Mouse (Mus musculus) 3134 (cell line): ENCODE measurements around the gene Git2.

ENCODE experiments used
- DNase-seq: peaks from one replicate; pipeline ENCODE4 v3.0.0-alpha.2; 2011; ENCODE audit warnings: low spot score; ENCODE audit not compliant: insufficient read length; ENCODE audit errors: extremely low read depth

Gene Git2

DNA sequence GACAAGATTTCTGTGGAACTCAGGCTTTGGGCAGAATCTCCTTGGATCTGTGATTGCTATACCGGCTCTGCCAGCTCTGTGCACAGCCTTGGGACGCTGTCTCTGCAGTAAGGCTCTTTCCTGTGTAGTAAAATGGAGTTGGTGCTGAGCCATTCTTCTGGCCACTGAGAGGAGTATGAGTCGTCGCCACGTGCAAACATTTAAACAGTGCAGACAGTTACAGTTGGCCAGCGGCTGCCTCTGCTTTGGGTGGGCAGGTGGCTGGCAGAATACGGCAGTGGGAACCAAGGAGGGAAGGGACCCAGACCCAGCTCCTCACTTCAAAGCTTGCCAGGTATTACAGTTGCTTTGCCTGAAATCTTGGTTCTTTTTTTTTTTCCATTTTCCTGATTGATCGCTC lies 21.9 kb upstream of the Git2 start:
- no peak for DNase-seq

DNA sequence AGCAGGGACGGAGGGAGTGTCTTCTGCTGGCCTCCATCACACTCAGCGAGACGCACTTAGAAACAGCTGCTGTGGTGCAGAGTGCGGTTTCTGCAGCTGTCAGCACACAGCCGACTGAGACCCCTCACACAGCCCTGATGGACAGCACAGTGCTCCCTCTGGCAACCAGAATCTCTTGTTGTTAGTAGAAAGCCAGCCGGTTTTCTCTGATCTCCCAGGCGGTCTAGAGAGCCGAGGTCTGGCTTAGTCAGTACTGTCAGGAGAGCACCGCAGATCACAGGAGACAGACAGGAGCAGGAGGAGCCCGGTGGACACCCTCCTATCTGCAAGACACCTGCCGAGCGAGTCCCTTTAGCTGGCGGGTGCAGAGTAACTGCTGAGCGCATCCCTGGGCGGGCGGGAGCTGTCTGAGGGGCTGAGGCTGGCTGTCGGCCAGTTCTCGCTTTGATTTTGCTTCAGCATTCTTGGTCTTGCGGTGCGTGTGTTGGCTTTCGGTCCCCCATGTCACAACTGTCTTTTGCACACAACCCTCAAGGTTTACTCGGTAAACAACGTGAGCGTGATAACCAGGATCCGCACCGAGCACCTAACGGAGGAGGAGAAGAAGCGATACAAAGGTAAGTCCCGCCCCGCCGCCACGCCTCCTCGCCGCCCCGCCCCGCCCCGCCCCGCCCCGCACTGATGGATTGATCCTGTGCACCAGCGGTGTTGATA lies 21.1 kb upstream of the Git2 start:
- DNase-seq, result no peak

DNA sequence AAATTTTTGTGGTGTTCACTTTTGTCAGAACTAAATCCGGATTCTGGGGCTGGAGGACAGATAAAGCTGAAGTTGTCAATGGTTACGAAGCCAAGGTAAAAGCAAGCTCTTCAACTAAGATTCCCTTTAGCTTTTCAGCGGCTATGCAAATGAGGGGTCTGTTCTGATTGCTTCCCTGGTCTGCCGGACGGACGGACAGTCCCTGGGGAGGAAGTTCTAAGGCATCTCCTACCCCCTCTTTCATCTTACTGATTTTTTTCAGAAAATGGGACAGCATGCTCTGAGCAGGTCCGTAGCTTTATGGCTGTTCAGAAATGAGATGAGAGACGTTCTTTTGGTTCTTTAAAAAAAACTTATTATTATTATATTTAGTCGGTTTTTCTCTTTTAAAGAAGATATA lies 20.3 kb upstream of the Git2 start:
- no peak for DNase-seq

DNA sequence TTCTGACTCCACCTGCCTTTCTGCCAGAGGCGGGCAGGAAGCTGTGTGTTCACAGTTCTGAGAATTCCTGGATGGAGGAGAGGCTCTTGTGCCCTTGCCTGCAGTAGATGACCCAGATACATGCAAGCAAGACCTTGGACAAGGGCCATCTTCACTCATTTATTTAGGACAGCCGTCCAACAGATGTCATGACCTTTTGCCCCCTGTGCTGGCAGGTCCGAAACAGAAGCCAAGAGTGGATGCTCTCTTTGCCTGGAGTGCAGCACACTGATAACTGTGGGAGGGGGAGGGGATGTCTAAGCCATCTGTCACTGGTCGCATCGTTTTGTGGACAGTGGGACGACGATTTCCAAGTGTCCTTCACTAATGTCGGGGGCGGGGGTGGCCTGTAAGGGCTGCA lies 19.9 kb upstream of the Git2 start:
- no peak for DNase-seq

DNA sequence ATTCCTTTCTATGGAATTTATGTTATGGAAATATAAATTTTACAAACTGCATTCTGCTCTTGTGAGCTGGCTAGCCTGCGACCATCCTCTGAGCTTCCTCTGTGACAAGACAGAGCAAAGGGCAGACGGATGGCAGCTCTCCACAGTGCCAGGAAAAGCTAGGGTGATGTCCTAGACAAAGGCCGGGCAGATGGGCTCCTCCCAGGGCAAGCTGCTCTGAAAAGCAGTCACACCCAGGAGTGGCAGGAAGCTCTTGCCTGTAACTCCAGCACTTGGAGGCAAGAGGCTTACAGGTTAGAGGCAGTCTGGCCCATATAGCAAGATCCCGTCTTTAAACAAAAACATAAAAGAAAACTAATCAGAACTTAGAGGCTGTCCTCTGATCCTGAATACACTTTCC lies 19.3 kb upstream of the Git2 start:
- DNase-seq, result no peak

DNA sequence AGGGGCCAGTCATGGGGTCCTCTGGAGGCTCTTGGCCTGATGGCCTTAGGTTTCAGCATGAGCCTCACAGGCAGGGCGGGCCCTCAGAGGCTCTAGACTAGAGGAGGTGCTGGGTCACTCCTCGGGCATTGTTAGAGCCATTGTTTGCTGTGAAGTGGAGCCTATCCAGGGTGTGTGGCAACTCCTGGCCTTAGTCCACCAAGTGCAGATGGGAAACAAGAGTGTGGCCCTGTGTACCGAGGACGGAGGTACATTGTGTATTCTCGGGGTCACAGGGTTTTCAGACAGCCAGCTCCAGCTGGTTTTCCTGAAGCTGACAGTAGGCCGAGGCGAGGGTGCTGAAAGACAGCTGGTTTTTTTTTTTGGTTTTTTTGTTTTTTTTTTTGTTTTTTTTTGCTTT lies 18.0 kb upstream of the Git2 start:
- DNase-seq, result no peak

DNA sequence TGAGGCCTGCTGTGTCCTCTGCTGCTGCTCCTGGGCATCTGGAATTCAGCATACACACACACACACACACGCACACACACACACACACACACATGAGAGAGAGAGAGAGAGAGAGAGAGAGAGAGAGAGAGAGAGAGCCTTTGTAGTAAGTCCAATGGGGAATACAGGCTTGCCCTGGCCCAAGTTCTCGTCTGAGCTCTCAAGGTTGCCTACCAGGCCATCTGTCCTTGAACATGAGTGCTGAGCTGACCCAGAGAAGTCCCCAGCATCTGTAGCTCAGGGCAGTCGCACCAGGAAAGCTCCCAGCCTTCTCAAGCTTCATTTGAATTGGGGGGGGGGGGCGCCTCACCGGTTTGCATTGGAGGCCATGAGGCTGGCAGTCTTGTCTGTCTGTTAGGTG lies 9.9 kb upstream of the Git2 start:
- no peak for DNase-seq

DNA sequence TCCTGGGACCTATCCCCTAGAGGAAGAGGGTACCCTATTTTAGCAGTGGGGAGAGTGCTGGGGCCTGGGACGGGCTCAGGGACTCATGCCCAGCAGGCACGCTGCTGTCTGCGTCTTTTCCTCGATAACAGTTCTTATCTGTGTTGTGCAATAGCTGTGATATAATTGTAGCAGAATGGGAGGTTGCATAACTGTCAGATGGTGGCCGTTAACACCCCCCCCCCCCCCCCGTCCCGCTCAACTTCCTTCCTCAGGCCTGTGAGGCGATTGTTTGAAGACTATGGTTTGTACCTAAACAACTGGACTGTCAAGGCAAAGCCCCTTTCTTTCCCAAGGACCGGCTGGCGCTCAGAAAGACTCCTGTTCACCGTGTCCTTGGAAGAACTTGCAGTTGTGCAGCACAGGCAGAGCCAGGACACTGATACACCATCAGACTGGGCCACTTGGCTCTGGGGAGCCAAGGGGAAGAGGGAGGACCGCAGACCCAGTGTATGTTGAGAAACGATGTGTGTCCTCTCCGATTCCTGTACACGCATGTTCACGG lies 9.4 kb upstream of the Git2 start:
- DNase-seq, result no peak

DNA sequence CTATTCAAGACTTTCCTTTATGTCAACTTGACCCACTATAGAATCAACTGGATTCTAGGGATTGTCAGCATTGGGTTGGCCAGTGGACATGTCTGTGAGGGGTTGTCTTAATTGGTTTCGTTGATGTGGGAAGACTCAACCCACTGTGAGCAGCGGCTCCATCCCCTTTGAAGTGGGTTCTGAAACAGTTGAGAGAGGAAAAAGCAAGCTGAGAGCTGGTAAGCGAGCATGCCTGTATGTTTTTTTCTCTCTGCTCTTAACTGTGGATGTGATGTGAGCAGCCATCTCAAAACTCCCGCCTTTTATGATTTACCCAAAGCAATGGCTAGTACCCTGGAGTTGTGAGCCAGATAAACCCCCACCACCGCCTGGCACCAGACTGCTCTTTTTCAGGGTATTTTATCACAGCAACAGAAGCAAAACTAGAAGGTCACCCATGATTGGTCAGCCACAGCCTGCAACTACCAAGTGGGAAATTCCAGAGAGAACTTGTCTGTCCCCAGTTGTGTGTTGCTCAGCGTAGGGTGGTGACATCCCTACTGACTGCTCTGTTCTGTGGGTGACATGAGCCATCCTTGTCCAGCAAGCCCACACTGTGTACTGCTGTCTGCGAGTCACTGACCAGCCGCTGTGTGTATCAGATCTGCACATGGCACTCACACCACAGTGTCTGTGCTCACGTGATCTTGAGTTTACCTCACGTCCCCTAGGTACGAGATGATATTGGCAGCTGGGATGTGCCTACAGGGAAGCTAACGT lies 8.3 kb upstream of the Git2 start:
- no peak for DNase-seq

DNA sequence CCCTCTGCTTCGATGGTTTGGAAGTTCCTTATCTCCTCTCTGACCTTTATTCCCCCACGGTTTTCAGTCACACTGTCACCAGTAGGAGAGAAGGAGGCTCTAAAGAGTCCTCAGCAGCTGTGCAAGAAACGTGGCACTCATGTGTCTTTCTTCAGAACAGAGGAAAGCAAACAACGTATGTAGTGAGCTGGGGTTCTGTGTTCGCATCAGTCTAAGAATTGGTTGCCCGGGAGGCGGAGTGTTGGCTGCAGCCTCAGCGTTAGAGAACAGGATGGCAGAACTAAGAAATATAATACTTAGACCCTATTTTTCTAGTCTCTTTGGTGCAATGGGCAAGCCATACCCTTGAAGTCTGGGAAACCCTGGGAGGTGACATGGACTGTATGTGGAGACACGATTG lies 7.7 kb upstream of the Git2 start:
- DNase-seq, result no peak

DNA sequence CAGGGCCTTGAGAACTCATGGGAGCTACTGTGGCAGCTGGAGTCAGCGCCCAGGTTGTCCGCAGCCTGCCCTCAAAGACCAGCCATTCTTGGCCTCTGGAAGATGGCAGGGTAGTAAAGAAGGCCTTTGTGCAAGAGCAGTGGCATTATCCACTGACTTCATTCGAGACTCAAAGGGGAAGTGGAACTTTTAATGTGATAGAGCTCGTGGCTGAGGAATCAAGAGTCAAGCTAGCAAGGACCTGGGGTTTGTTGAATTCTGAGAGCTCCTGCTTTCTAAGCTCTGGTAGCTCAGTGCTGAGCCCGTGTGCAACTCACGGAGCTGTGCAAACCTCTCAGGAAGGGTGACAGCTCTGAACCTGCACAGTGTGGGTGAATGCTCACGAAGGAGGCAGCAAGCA lies 5.6 kb upstream of the Git2 start:
- DNase-seq, result no peak

DNA sequence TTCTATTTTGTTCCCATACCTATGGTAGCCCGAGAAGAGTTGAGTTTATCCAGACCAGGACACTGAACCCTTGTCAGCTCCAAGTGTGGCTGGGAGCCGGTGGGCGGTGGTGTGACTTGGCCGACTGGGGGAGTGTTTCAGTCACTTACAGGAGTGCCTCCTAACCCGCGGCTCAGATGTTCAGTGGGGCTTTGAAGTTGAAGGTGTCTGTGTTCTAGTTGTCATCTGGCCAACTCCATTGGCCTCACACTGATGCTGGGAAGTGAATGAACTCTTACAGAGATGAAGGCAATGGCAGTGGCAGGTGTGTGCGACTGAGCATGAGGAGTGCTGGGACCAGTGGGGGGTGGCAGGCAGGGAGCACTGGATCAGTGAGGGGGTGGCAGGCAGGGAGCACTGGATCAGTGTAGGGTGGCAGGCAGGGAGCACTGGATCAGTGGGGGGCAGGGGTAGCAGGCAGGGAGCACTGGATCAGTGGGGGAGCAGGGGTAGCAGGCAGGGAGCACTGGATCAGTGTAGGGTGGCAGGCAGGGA lies 4.7 kb upstream of the Git2 start:
- no peak for DNase-seq

DNA sequence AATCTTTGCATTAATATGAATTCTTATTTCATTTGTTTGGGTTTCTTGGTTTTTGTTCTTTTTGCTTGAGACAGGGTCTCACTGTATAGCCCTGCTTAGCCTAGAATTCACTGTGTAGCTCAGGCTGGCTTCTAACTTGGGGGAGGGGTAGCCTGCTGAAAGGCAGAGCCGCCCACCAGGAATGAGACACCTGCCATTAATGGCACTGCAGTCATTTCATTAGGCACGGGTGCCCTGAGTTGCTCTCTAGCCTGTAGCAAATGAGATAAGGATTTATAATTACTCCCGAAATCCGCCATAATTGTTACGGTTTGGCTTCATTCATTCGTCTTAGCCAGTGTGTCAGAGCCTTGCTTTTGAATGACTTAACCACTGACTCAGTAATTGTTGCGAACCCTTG lies 857 bp upstream of the Git2 start:
- no peak for DNase-seq

DNA sequence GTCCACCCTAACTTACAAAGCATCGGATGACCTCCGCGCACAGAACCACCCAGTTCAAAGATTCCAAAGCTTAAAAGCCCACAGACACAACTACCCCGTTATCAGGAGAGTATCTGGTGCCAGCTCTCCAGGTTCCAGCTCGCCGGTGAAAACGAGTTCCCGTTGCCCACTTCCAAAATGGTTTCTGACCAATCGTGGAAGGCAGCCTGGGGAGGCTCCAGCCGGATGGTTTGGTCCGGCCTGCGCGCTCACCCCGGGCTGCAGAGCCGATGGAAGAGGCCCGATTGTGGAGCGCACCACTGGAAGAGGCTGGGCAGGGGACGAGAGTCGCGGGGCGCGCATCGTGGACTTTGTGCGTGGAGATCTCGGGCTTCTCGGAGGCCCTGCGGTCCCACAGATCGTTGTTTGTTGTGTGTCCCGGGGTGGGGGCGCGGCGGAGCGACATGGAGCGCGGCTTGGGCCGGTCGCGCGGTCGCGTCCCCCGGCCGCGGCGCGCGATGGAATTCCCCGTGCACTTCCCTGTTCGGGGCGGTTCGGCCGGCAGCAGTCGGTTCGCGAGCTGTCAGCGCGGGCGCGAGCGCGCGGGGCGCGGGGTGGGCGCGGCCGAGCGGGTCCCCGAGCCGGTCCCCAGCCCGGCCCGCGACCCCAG lies 790 bp downstream of the Git2 start, which contains the start of gene Ankrd13a:
Gene Ankrd13a (plus strand): TSS at position 275 of the 649 bp plus-strand sequence.
- DNase-seq, result peak; percentile 85

DNA sequence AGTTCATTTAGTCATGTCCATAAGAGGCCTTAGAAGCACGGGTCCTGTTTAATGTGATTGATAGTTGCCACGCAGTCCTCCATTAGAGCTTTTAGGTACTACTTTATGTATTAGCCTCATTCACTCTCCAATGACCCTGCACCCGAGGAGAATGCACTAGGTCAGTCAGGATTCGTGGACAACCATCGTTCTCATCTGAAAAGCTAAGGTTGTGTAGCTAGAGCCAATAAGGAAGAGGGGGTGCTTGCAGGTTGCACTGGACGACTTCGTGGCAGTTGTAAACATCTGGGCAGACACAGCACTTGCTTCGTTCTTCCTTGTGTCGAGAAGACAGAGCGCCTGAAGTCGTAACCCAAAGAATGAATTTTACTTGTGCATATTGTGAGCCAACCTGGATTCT lies 1.5 kb downstream of the Git2 start:
- DNase-seq, result no peak

DNA sequence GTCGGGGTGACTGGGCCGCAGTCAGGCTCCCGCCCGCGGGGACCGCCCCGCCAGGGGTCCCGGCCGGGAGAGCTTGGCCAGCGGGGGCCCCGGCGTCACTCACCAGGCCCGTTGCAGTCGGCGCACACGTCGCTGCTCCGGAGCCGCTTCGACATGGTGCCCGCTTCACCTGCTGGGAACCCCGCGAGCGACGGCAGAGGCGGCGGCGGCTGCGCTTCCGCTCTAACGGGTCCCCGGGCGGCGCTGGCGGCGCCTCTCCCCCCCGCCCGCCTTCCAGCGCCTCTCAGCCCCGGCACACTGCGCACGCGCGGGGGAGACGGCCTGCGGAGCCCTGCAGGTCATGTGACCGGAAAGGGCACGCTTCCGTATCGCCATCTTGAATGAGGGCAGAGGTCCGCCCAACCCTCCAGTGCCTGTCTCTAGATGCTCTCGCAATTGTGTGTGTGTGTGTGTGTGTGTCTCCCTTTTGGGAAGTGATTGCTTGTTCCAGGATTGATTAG lies 2.1 kb downstream of the Git2 start:
- peak; percentile 90 for DNase-seq

DNA sequence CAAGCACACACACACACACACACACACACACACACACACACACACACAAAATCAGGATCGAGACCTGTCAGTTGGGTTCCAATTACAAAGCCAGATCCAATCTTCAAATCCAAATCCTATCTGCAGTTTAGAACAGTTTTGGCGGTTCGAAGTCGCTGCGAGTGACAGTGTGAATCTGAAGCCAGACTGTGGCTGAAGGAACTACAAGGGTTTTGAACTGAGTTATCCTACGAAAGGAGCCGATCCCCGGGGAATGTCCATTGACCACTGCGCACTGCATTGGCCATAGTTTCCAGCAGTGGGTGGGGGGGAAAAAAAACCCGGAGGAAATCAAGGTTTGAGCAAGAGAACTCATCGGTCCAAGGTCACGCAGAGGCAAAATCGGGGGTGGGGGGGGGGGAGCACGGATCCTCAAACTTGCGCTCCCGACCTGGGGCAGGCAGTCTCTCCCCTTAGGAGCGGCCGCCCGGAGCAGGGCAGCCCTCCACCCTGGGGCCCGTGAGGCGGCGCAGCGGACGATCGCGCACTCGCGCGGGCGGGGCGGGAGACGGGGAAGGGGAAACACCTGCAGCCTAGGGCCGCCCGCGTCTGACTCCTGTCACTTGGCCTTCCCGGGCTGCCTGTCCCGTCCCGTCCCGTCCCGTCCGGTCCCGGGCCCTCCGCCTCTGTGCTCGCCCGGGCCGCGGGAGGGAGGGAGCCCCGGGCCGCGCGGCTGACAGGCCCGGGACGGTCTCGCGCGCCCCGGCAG lies 2.7 kb downstream of the Git2 start:
- DNase-seq, result peak; percentile 47

DNA sequence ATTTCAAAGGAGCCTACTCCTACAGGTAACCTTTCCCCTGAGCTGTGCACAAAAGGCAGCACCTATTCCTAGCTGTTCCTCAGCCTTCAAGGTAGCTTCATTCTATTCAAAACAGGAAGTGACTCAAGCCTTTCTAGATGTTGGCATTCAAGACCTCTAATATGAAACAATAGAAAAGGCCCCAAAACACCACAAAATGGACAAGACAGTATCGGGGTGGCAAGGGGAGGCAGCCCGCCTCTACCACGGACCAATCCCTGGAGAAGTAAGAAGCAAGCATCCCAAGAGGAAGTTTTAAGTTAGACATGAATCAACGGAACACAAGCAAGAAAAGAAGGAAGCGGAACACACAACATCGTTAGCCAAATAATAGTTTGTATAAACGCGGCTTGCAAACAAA lies 3.5 kb downstream of the Git2 start:
- DNase-seq, result no peak

DNA sequence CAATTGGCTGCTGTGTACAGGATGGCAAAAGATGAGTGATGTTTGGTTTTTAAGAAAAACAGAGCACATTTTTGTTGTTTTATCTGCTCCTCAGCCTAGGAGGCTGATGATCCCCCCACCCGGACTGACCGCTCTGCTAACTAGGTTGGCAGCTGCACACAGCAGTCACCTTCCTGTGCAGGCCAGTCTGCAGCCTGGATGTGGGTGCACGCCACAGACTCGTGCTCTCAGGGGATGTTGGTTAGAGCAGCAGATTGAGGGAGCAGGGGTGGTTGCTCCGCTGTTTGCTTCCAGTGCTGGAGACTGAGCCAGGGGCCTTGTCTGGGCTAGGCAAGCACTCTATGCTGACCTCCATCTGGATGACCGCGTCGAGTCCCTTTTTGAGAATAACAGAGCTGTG lies 5.5 kb downstream of the Git2 start:
- no peak for DNase-seq

DNA sequence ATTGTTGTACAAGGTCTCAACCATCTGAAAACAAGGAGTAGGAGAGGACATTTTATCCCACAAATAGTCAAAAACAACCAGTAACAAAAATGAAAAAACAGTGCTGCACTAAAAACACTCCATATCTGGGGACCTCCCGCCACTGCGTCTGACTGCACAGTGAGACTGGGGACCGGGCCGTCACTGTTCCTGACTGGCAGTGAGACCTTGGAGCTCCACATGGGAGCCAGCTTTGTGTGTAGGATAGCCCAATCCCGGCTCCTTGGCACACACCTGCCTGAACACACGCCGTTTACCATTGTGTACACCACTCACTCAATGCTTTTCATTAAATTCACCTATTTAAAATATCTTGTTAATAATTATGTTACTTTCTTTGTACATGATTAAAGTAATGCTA lies 8.1 kb downstream of the Git2 start:
- DNase-seq, result no peak

DNA sequence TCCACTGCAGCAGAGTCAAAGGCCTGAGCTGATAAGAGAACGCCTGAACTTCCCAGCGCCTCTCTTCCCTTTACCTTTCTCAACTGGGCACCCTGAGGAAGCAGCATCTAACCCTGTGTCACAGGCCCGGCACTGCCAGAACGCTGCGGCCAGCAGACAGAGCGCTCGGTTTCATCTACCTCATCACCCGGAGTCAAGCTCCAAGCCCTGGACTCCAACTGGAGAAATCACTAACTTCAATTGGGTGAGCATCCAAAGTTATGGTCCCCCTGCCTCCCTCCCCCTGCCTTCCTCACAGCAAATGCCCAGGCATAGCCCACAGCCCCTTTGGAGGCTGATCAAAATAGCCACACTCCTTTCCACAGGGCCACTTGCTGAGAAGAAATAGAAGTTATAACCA lies 8.6 kb downstream of the Git2 start:
- DNase-seq, result no peak
